8 mouse cellular contexts compared by ENCODE assay signal in genomic region chr5:125215930-125216459, GRCm38 (mm10). TPM values are rescaled to one million over a fixed set of nuclear protein-coding genes. Genes with fewer than 3 reads are reported as not detected.
DNase-seq lines count a peak whose midpoint lies in the region; ATAC-seq and TF ChIP-seq lines count a peak whose summit lies in the region.

No protein-coding gene starts in this region.

- H3K4me1 ChIP-seq in forebrain, postnatal 0 days (ENCODE audit: insufficient read depth), result peaks cover 11% of the 10 kb centered on the region
- H3K4me1 ChIP-seq in liver, embryonic 16.5 days (ENCODE audit: control insufficient read depth, low read depth, low read length), result peaks cover 3% of the 10 kb centered on the region; the same call in 1 of the 2 replicates

- 6% methylated on average over 24 of the region's 24 CpGs for WGBS in forebrain, postnatal 0 days
- 10% methylated on average over 24 of the region's 24 CpGs for WGBS in liver, embryonic 16.5 days (ENCODE audit: insufficient replicate concordance)

- H3K9me3 ChIP-seq in forebrain, postnatal 0 days (ENCODE audit: low read length), result no peaks in the 10 kb centered on the region
- no peaks in the 10 kb centered on the region for H3K9me3 ChIP-seq in liver, embryonic 16.5 days (replicated peaks; ENCODE audit: control insufficient read depth, low read length)

- no peaks in the 10 kb centered on the region for H3K36me3 ChIP-seq in forebrain, postnatal 0 days (ENCODE audit: insufficient read depth)
- H3K36me3 ChIP-seq in liver, embryonic 16.5 days (ENCODE audit: control insufficient read depth, insufficient read depth), result no peaks in the 10 kb centered on the region

- H3K4me2 ChIP-seq in forebrain, postnatal 0 days (ENCODE audit: low read depth), result peak overlapping the region; percentile 47
- H3K4me2 ChIP-seq in liver, embryonic 16.5 days (ENCODE audit: low read depth, low read length), result peak overlapping the region; percentile 7; the same call in 1 of the 2 replicates

- 0 out of 2 replicates have a peak overlapping the region, but pooled peaks have one; percentile 7 for H3K4me3 ChIP-seq in forebrain, postnatal 0 days (ENCODE audit: low read depth, low read length)
- no peak overlapping the region for H3K4me3 ChIP-seq in liver, embryonic 16.5 days (ENCODE audit: low read depth, low read length)

- peak overlapping the region; percentile 85 for H3K27ac ChIP-seq in forebrain, postnatal 0 days (ENCODE audit: low read depth, low read length)
- H3K27ac ChIP-seq in liver, embryonic 16.5 days (ENCODE audit: low read length), result no peak overlapping the region

- peak; percentile 45 for DNase-seq in R1 (ENCODE audit: low read depth, low spot score)
- peak; percentile 82 for DNase-seq in cerebellum, adult 8-10 months
- peak; percentile 94 for DNase-seq in forebrain, postnatal 0 days
- DNase-seq in heart, postnatal 14 days, result peak; percentile 65 to 71
- peak; percentile 56 for DNase-seq in layer of hippocampus, adult 9-10 months (ENCODE audit: low spot score)
- DNase-seq in right cerebral cortex, adult 2 months (ENCODE audit: low spot score in 2 of 2), result peak; percentile 93 to 95

- peak; percentile 23; the same call in 1 of the 2 replicates for TF ChIP-seq CTCF in forebrain, postnatal 0 days (IDR thresholded peaks at IDR 0.05; ENCODE audit: low read depth)

- H3K9ac ChIP-seq in forebrain, postnatal 0 days, result peak overlapping the region; percentile 39
- no peak overlapping the region for H3K9ac ChIP-seq in liver, embryonic 16.5 days (ENCODE audit: low read depth, low read length)

- ATAC-seq in forebrain, postnatal 0 days, result peak; percentile 96
- no peak for ATAC-seq in liver, embryonic 16.5 days (ENCODE audit: low read depth)
- no peak for ATAC-seq in erythroblast, adult 5-6 weeks (replicated peaks; ENCODE audit: low FRiP score, poor library complexity, severe bottlenecking)

- no peaks in the 10 kb centered on the region for H3K27me3 ChIP-seq in forebrain, postnatal 0 days (ENCODE audit: insufficient read depth, low read length)
- peaks cover 7% of the 10 kb centered on the region for H3K27me3 ChIP-seq in liver, embryonic 16.5 days (ENCODE audit: control insufficient read depth, insufficient read depth, low read depth, low read length)

- intact Hi-C loops in heart, postnatal 14 days (cut with DNase I), result loop anchor here (5.0 kb wide), 2 partner anchors 36 to 51 kb away; no protein-coding TSS in a partner anchor

RNA-seq across cellular contexts. Expression of gene Ncor2, which starts 37.0 kb away (rescaled TPM):
- 12.7 and 13.4 TPM in 2 replicates for total RNA-seq in forebrain, postnatal 0 days (2014; rRNA removed)
- 11.6 and 16.8 TPM in 2 replicates for polyA plus RNA-seq in forebrain, postnatal 0 days (2015; fragmentation: Nextera tagmentation; extraction: Ambion mirVana)
- total RNA-seq in heart, postnatal 14 days (2021), result 10 to 100 TPM; 89.1 to 98.5 TPM
- polyA plus RNA-seq in liver, embryonic 16.5 days (2015; fragmentation: Nextera tagmentation; extraction: Ambion mirVana), result 3.4 and 4.2 TPM in 2 replicates
- total RNA-seq in erythroblast, adult 5-6 weeks (2015; ENCODE audit: low replicate concordance), result 15.8 and 18.2 TPM in 2 replicates
- total RNA-seq in erythroblast, adult 5-6 weeks (2017; ENCODE audit: low replicate concordance), result 6.0 and 8.0 TPM in 2 replicates
